Mouse (Mus musculus) midbrain, embryonic 11.5 days (tissue): Measurements from ENCODE around the gene Aff3. TPM values are rescaled to one million over a fixed set of nuclear protein-coding genes. Genes with fewer than 3 reads are reported as not detected.

Experiments
- ATAC-seq: fragments of 200-750 bp; cut with Nextera tagmentation; 2 replicates; pipeline ENCODE4 v1.8.0; 2017; ENCODE audit warnings: moderate TSS enrichment, moderate library complexity; ENCODE audit not compliant: low FRiP score
- DNase-seq: peaks from one replicate; pipeline ENCODE4 v3.0.0; 2015; ENCODE audit warnings: low spot score; ENCODE audit errors: missing footprints
- H3K27ac ChIP-seq: fragments of 300-500 bp; sonication (generic); 2 replicates; pipeline ENCODE4 v1.5.1; 2014; ENCODE audit warnings: low read depth, low read length
- H3K27me3 ChIP-seq: fragments of 300-500 bp; sonication (generic); 2 replicates; pipeline ENCODE4 v1.6.1; 2014; ENCODE audit warnings: mild to moderate bottlenecking, low read length, moderate library complexity, mixed read lengths; ENCODE audit not compliant: control insufficient read depth, insufficient read depth
- H3K36me3 ChIP-seq: fragments of 300-500 bp; sonication (generic); 2 replicates; pipeline ENCODE4 v1.6.1; 2014; ENCODE audit warnings: mild to moderate bottlenecking, low read length, moderate library complexity, mixed read lengths; ENCODE audit not compliant: control insufficient read depth, insufficient read depth
- H3K4me1 ChIP-seq: fragments of 300-500 bp; sonication (generic); 2 replicates; pipeline ENCODE4 v1.6.1; 2014; ENCODE audit warnings: low read length; ENCODE audit not compliant: control insufficient read depth, insufficient read depth
- H3K4me2 ChIP-seq: fragments of 300-500 bp; sonication (generic); 2 replicates; pipeline ENCODE4 v1.6.1; 2014; ENCODE audit warnings: mild to moderate bottlenecking, moderate library complexity
- H3K4me3 ChIP-seq: fragments of 300-500 bp; sonication (generic); 2 replicates; pipeline ENCODE4 v1.5.1; 2014; ENCODE audit warnings: low read depth, low read length
- H3K9ac ChIP-seq: fragments of 300-500 bp; sonication (generic); 2 replicates; pipeline ENCODE4 v1.6.1; 2014; ENCODE audit warnings: low read length
- H3K9me3 ChIP-seq: fragments of 300-500 bp; sonication (generic); 2 replicates; pipeline ENCODE4 v1.6.1; 2016; ENCODE audit warnings: low read length; ENCODE audit not compliant: control insufficient read depth
- WGBS: fragments of 180-500 bp; shearing (Covaris S2); extraction: QIAGEN DNeasy Blood & Tissue Kit; methylation state at CpG from one replicate; pipeline ENCODE4 v1.1.7; 2014; 5-methylcytosine and 5-hydroxymethylcytosine counted together
- polyA plus RNA-seq: library from polyadenylated mRNA; unstranded; fragments of >200 nt; fragmentation: Nextera tagmentation; extraction: Ambion mirVana; gene quantifications from 2 replicates; pipeline ENCODE4 v1.2.1, GENCODE M21; 2014

Aff3 gene
- polyA plus RNA-seq = 15.3 and 16.3 TPM in 2 replicates

- Histone ChIP-seq H3K9ac (no peak within 1 kb of the TSS), H3K9me3 (no peaks in the 10 kb centered on the region), H3K4me3 (no peak within 1 kb of the TSS), H3K36me3 (no peaks in the 10 kb centered on the region), H3K4me1 (no peaks in the 10 kb centered on the region), H3K27me3 (no peaks in the 10 kb centered on the region), H3K27ac (no peak within 1 kb of the TSS), H3K4me2 (no peak within 1 kb of the TSS)
- ATAC-seq (no peak), DNase-seq (no peak)
- WGBS = 92% methylated on average over 13 of the region's 13 CpGs
These were observed at the start of gene Aff3 for GRCm38 (mm10) chr1:38664777-38665176. Gene Aff3, minus strand, starts transcription at chr1:38664955.

- H3K27ac ChIP-seq = no peak overlapping the region
- no peak for ATAC-seq
- H3K4me3 ChIP-seq = no peak overlapping the region
- H3K27me3 ChIP-seq = no peaks in the 10 kb centered on the region
- no peak for DNase-seq
- no peak overlapping the region for H3K4me2 ChIP-seq
- 75% methylated on average over 6 of the region's 6 CpGs for WGBS
- no peaks in the 10 kb centered on the region for H3K9me3 ChIP-seq
- H3K36me3 ChIP-seq = no peaks in the 10 kb centered on the region
- no peak overlapping the region for H3K9ac ChIP-seq
- no peaks in the 10 kb centered on the region for H3K4me1 ChIP-seq
These were observed 35.9 kb upstream of the Aff3 start for GRCm38 (mm10) chr1:38700646-38701045.

- Histone ChIP-seq H3K27ac (no peak overlapping the region), H3K4me1 (no peaks in the 10 kb centered on the region), H3K4me3 (no peak overlapping the region), H3K4me2 (no peak overlapping the region), H3K36me3 (no peaks in the 10 kb centered on the region), H3K9ac (no peak overlapping the region), H3K9me3 (no peaks in the 10 kb centered on the region), H3K27me3 (no peaks in the 10 kb centered on the region)
- WGBS = 86% methylated on average over 10 of the region's 10 CpGs
- ATAC-seq (no peak), DNase-seq (no peak)
These were observed 34.5 kb upstream of the Aff3 start for GRCm38 (mm10) chr1:38699244-38699643.

DNA sequence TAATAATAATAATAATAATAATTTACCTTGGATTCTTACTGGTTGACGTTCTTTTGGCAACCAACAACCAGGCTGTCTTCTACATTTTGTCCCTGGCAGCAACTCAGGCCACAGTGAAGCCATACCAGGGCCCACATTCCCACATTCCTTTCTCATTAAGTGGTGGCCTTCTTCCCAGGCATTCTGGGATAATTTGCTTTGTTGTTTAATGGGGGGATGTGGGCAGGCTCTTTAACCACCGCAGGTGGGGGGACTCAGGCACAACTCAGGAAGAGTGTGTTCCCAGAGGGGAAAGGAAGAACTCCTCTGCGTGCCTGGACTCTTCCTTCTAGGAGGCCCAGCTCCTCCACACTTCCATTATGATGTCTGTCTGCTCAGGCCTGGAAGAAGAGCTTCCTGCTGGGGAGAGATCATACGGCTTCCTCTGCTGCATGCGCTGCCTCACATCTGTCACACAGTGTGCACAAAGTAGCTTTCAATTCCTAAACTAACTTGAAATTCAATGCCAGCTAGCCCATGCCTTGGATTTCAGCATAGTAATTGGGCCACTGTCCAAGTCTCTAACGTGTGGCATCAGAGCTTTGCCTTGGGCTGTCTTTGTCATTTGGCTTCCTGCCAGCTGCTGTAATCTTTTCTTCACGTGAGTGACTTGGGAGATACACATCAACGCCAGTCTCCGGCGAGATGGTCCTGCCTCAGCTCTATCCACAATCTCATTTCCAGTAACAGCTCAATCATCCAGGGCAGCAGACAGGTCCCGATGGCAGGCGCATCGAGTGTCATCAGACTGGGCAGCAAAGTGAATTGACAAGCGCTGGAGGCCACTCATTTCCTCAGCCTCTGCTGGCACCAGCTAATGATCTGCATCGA, 31.3 kb upstream of the Aff3 start:
- ATAC-seq = no peak
- Histone ChIP-seq H3K4me1 (no peaks in the 10 kb centered on the region), H3K27ac (no peak overlapping the region), H3K27me3 (no peaks in the 10 kb centered on the region), H3K4me3 (no peak overlapping the region), H3K4me2 (no peak overlapping the region), H3K9me3 (no peaks in the 10 kb centered on the region), H3K9ac (no peak overlapping the region), H3K36me3 (no peaks in the 10 kb centered on the region)
- 69% methylated on average over 15 of the region's 15 CpGs for WGBS
- no peak for DNase-seq

DNA sequence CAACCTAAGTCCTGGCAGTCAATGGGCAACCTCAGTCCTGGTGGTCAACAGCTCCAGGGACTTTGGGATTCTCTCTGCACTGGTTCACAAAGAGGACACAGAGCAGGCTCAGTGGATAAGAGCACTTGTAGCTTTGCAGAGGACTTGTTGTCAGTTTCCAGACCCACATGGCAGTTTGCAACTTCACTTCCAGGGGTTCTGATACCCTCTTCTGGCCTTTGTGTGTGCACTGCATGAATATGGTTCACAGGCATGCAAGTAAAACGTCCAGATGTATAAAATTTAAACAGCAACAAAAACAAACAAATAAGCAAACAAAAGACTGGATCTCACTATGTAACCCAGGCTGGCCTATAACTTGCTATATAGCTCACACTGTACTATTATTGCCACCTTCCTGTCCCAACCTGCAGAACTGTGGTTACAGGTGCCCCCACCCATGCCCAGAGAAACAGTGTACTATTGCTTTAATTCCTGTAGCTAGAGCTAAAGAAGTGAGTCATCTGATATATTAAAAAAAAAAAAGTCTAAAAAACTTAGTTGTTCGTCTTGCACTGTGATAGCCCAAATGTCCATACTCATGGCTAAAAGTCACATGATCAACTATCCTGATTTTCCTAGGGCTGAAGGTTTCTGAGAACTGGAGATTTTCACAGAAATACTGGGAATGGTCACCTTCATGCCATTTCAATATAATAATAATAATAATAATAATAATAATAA, 30.5 kb upstream of the Aff3 start:
- no peak for ATAC-seq
- no peak overlapping the region for H3K4me2 ChIP-seq
- H3K9me3 ChIP-seq = no peaks in the 10 kb centered on the region
- no peaks in the 10 kb centered on the region for H3K27me3 ChIP-seq
- DNase-seq = no peak
- no peaks in the 10 kb centered on the region for H3K4me1 ChIP-seq
- 74% methylated on average over 2 of the region's 2 CpGs for WGBS
- H3K27ac ChIP-seq = no peak overlapping the region
- H3K4me3 ChIP-seq = no peak overlapping the region
- no peaks in the 10 kb centered on the region for H3K36me3 ChIP-seq
- H3K9ac ChIP-seq = no peak overlapping the region

GRCm38 (mm10) chr1:38694142-38694541, 29.4 kb upstream of the Aff3 start:
- DNase-seq (no peak), ATAC-seq (no peak)
- no peaks in the 10 kb centered on the region for H3K4me1 ChIP-seq
- no peaks in the 10 kb centered on the region for H3K27me3 ChIP-seq
- H3K9ac ChIP-seq = no peak overlapping the region
- no peak overlapping the region for H3K4me2 ChIP-seq
- WGBS = 67% methylated on average over 5 of the region's 5 CpGs
- no peak overlapping the region for H3K4me3 ChIP-seq
- H3K9me3 ChIP-seq = no peaks in the 10 kb centered on the region
- H3K36me3 ChIP-seq = no peaks in the 10 kb centered on the region
- H3K27ac ChIP-seq = no peak overlapping the region

DNA sequence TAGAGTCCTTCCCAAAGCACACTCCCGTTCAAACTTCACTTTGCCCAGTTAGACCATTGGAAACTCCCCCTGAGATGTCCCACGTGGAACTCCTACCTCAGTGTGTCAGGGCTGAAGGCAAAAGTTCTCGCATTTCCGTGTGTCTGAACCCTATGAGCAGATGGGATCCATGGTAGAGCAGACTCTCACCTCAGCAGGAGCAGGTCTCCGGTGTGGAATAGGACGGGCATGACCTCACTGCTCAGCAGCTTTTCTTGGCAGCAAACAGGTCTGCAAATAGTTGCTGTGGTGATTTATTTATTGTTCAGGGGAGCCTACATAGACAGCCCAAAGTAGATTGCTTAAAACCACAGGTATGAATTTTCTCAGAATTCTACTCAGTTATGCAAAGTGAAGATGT, 25.7 kb upstream of the Aff3 start:
- H3K27me3 ChIP-seq = no peaks in the 10 kb centered on the region
- no peak overlapping the region for H3K4me2 ChIP-seq
- ATAC-seq = no peak
- DNase-seq = no peak
- H3K4me3 ChIP-seq = no peak overlapping the region
- 83% methylated on average over 6 of the region's 6 CpGs for WGBS
- H3K27ac ChIP-seq = no peak overlapping the region
- H3K36me3 ChIP-seq = no peaks in the 10 kb centered on the region
- no peaks in the 10 kb centered on the region for H3K4me1 ChIP-seq
- no peaks in the 10 kb centered on the region for H3K9me3 ChIP-seq
- no peak overlapping the region for H3K9ac ChIP-seq

DNA sequence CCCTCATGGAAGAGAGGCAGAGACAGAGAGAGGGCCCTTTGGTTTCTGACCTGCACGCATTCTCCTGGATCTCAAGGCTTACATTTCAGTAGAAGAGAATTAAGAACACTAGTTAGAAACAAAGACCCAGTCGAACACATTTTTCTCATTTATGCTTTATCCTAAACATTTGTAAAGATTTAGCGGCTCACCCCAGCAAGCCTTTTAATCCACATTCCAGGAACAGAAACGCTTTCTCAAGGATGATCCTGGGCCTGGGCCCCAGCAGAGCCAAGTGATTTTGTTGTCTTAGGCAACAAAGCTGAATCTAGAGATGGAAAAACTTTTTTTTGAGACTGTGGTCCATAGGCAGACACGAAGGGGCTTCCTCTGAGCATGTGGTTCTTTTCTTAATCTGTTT, 23.5 kb upstream of the Aff3 start:
- no peaks in the 10 kb centered on the region for H3K4me1 ChIP-seq
- H3K36me3 ChIP-seq = no peaks in the 10 kb centered on the region
- no peak overlapping the region for H3K9ac ChIP-seq
- no peak overlapping the region for H3K4me2 ChIP-seq
- ATAC-seq (no peak), DNase-seq (no peak)
- no peak overlapping the region for H3K4me3 ChIP-seq
- WGBS = 44% methylated on average over 5 of the region's 5 CpGs
- no peak overlapping the region for H3K27ac ChIP-seq
- H3K9me3 ChIP-seq = no peaks in the 10 kb centered on the region
- no peaks in the 10 kb centered on the region for H3K27me3 ChIP-seq

DNA sequence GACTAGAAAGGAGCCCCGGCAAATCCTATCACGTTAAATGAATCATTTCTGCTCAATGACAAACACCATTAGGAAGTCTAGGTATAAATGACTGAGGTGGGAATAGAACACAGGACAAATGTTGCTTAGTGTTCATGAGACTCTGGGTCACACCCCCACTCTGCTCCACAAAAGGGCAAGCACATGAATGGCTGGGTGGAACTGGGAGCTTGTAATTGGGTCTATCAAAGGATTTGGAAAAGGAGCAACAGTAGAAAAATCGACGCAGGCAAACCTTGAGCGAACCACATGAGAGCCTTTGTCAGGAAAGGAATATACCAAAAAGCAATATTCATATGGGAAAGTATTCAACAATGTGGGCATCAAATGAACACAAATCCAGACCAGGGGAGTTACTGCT, 21.0 kb upstream of the Aff3 start:
- Histone ChIP-seq H3K27me3 (no peaks in the 10 kb centered on the region), H3K27ac (no peak overlapping the region), H3K4me3 (no peak overlapping the region), H3K4me1 (no peaks in the 10 kb centered on the region), H3K36me3 (no peaks in the 10 kb centered on the region), H3K4me2 (no peak overlapping the region), H3K9me3 (no peaks in the 10 kb centered on the region), H3K9ac (no peak overlapping the region)
- ATAC-seq (no peak), DNase-seq (no peak)
- 90% methylated on average over 5 of the region's 5 CpGs for WGBS
